Mouse (Mus musculus) stomach, embryonic 14.5 days (tissue): ENCODE measurements around the gene Pml. TPM values are rescaled to one million over a fixed set of nuclear protein-coding genes. Genes with fewer than 3 reads are reported as not detected.
"Not testable (repeated sequence)": the region's sequence is repeated elsewhere in the genome, so short reads cannot be mapped to it uniquely, and the experiment has no call there.

ENCODE experiments used
- ATAC-seq: fragments of 200-750 bp; cut with Nextera tagmentation; 2 replicates; pipeline ENCODE4 v1.8.0; 2017; ENCODE audit warnings: low read depth, moderate TSS enrichment; ENCODE audit not compliant: insufficient number of reproducible peaks, insufficient read depth, low FRiP score
- H3K27ac ChIP-seq: fragments of 300-500 bp; sonication (generic); 2 replicates; pipeline ENCODE4 v1.5.1; 2014; ENCODE audit warnings: mild to moderate bottlenecking, low read length, moderate library complexity, mixed read lengths
- H3K27me3 ChIP-seq: fragments of 300-500 bp; sonication (generic); 2 replicates; pipeline ENCODE4 v1.6.1; 2014; ENCODE audit warnings: low read length, control low read depth, mixed read lengths; ENCODE audit not compliant: control insufficient read depth, insufficient read depth
- H3K36me3 ChIP-seq: fragments of 300-500 bp; sonication (generic); 2 replicates; pipeline ENCODE4 v1.6.1; 2014; ENCODE audit warnings: mild to moderate bottlenecking, control low read depth, low read length, moderate library complexity, mixed read lengths; ENCODE audit not compliant: control insufficient read depth, insufficient read depth
- H3K4me1 ChIP-seq: fragments of 300-500 bp; sonication (generic); 2 replicates; pipeline ENCODE4 v1.6.1; 2014; ENCODE audit warnings: low read length, control low read depth, mixed read lengths; ENCODE audit not compliant: control insufficient read depth, insufficient read depth
- H3K4me2 ChIP-seq: fragments of 300-500 bp; sonication (generic); replicated peaks from 2 replicates; pipeline ENCODE4 v1.6.1; 2014; ENCODE audit warnings: low read depth, low read length, control low read depth
- H3K4me3 ChIP-seq: fragments of 300-500 bp; sonication (generic); 2 replicates; pipeline ENCODE4 v1.5.1; 2014; ENCODE audit warnings: low read depth, low read length, control low read depth
- H3K9ac ChIP-seq: fragments of 300-500 bp; sonication (generic); replicated peaks from 2 replicates; pipeline ENCODE4 v1.6.1; 2014; ENCODE audit warnings: low read depth, mild to moderate bottlenecking, control low read depth, low read length, moderate library complexity, mixed read lengths
- H3K9me3 ChIP-seq: fragments of 300-500 bp; sonication (generic); 2 replicates; pipeline ENCODE4 v1.6.1; 2016; ENCODE audit warnings: low read depth, low read length, control low read depth; ENCODE audit not compliant: control insufficient read depth
- WGBS: fragments of 180-500 bp; shearing (Covaris S2); extraction: QIAGEN DNeasy Blood & Tissue Kit; methylation state at CpG from one replicate; pipeline ENCODE4 v1.1.7; 2014; 5-methylcytosine and 5-hydroxymethylcytosine counted together
- polyA plus RNA-seq: library from polyadenylated mRNA; unstranded; fragments of >200 nt; fragmentation: Nextera tagmentation; extraction: Ambion mirVana; gene quantifications from 2 replicates; pipeline ENCODE4 v1.2.1, GENCODE M21; 2014

The Pml gene
- polyA plus RNA-seq, 1 experiment from 2014 or later: 17.2 TPM

GRCm38 (mm10) chr9:58275115-58275774 lies 25.7 kb upstream of the Pml start:
- Histone ChIP-seq H3K27me3 (no peaks in the 10 kb centered on the region), H3K4me2 (no peak overlapping the region), H3K36me3 (no peaks in the 10 kb centered on the region), H3K4me3 (no peak overlapping the region), H3K27ac (peak overlapping the region; percentile 56; the same call in 1 of the 2 replicates), H3K4me1 (peaks cover 15% of the 10 kb centered on the region), H3K9me3 (no peaks in the 10 kb centered on the region), H3K9ac (no peak overlapping the region)
- 16% methylated on average over 8 of the region's 8 CpGs for WGBS
- 0 out of 2 replicates have a peak, but pooled peaks have one; percentile 56 for ATAC-seq

- H3K36me3 ChIP-seq: no peaks in the 10 kb centered on the region
- no peaks in the 10 kb centered on the region for H3K9me3 ChIP-seq
- H3K4me3 ChIP-seq: no peak overlapping the region
- H3K4me1 ChIP-seq: peaks cover 12% of the 10 kb centered on the region
- 36% methylated on average over 3 of the region's 3 CpGs for WGBS
- no peak overlapping the region for H3K4me2 ChIP-seq
- no peak overlapping the region for H3K9ac ChIP-seq
- H3K27ac ChIP-seq: 0 out of 2 replicates have a peak overlapping the region, but pooled peaks have one; percentile 56
- no peaks in the 10 kb centered on the region for H3K27me3 ChIP-seq
- ATAC-seq: no peak
Measured at GRCm38 (mm10) chr9:58274626-58275025, 25.0 kb upstream of the Pml start.

GRCm38 (mm10) chr9:58274101-58274604 lies 24.6 kb upstream of the Pml start:
- Histone ChIP-seq H3K4me1 (peaks cover 12% of the 10 kb centered on the region), H3K27me3 (no peaks in the 10 kb centered on the region), H3K9ac (no peak overlapping the region), H3K36me3 (no peaks in the 10 kb centered on the region), H3K4me2 (no peak overlapping the region), H3K27ac (no peak overlapping the region), H3K4me3 (no peak overlapping the region), H3K9me3 (no peaks in the 10 kb centered on the region)
- 85% methylated on average over 7 of the region's 7 CpGs for WGBS
- ATAC-seq: no peak

- no peaks in the 10 kb centered on the region for H3K9me3 ChIP-seq
- no peak overlapping the region for H3K27ac ChIP-seq
- peaks cover 12% of the 10 kb centered on the region for H3K4me1 ChIP-seq
- ATAC-seq: no peak
- no peak overlapping the region for H3K9ac ChIP-seq
- H3K27me3 ChIP-seq: no peaks in the 10 kb centered on the region
- no peak overlapping the region for H3K4me3 ChIP-seq
- WGBS: 72% methylated on average over 9 of the region's 9 CpGs
- H3K36me3 ChIP-seq: no peaks in the 10 kb centered on the region
- no peak overlapping the region for H3K4me2 ChIP-seq
Measured at GRCm38 (mm10) chr9:58272855-58273254, 23.3 kb upstream of the Pml start.

- H3K4me1 ChIP-seq: peaks cover 12% of the 10 kb centered on the region
- ATAC-seq: no peak
- H3K9ac ChIP-seq: no peak overlapping the region
- H3K27me3 ChIP-seq: no peaks in the 10 kb centered on the region
- H3K27ac ChIP-seq: no peak overlapping the region
- WGBS: 78% methylated on average over 2 of the region's 2 CpGs
- H3K9me3 ChIP-seq: no peaks in the 10 kb centered on the region
- H3K4me3 ChIP-seq: no peak overlapping the region
- H3K36me3 ChIP-seq: no peaks in the 10 kb centered on the region
- no peak overlapping the region for H3K4me2 ChIP-seq
Measured at GRCm38 (mm10) chr9:58272068-58272541, 22.5 kb upstream of the Pml start.

GRCm38 (mm10) chr9:58271551-58271950 lies 22.0 kb upstream of the Pml start:
- H3K36me3 ChIP-seq, H3K9me3 ChIP-seq, ATAC-seq, H3K9ac ChIP-seq, H3K4me2 ChIP-seq, H3K27ac ChIP-seq, H3K4me3 ChIP-seq, H3K27me3 ChIP-seq: not testable (repeated sequence)
- H3K4me1 ChIP-seq: peaks cover 16% of the 10 kb centered on the region
- 91% methylated on average over 9 of the region's 9 CpGs for WGBS

- Histone ChIP-seq H3K36me3 (no peaks in the 10 kb centered on the region), H3K4me3 (no peak overlapping the region), H3K4me2 (no peak overlapping the region), H3K27me3 (no peaks in the 10 kb centered on the region), H3K27ac (no peak overlapping the region), H3K9ac (no peak overlapping the region), H3K9me3 (no peaks in the 10 kb centered on the region), H3K4me1 (peaks cover 20% of the 10 kb centered on the region)
- no peak for ATAC-seq
- 81% methylated on average over 3 of the region's 3 CpGs for WGBS
Measured at GRCm38 (mm10) chr9:58271109-58271508, 21.5 kb upstream of the Pml start.

- Histone ChIP-seq H3K4me2 (no peak overlapping the region), H3K27me3 (no peaks in the 10 kb centered on the region), H3K27ac (no peak overlapping the region), H3K4me1 (peaks cover 14% of the 10 kb centered on the region), H3K36me3 (no peaks in the 10 kb centered on the region), H3K4me3 (no peak overlapping the region), H3K9ac (no peak overlapping the region), H3K9me3 (no peaks in the 10 kb centered on the region)
- 55% methylated on average over 3 of the region's 3 CpGs for WGBS
- no peak for ATAC-seq
Measured at GRCm38 (mm10) chr9:58270081-58270480, 20.5 kb upstream of the Pml start.
